Mouse (Mus musculus) embryonic facial prominence, embryonic 14.5 days (tissue): Measurements from ENCODE around the gene Prrt2. TPM values are rescaled to one million over a fixed set of nuclear protein-coding genes. Genes with fewer than 3 reads are reported as not detected.

Experiments
- ATAC-seq: fragments of 200-750 bp; cut with Nextera tagmentation; 2 replicates; pipeline ENCODE4 v1.8.0; 2017; ENCODE audit warnings: low read depth, moderate number of reproducible peaks, moderate TSS enrichment
- DNase-seq: peaks from one replicate; pipeline ENCODE4 v3.0.0-alpha.2; 2015; ENCODE audit warnings: low spot score
- H3K27ac ChIP-seq: fragments of 300-500 bp; sonication (generic); replicated peaks from 2 replicates; pipeline ENCODE4 v1.5.1; 2014; ENCODE audit warnings: low read depth, mild to moderate bottlenecking, low read length, moderate library complexity
- H3K27me3 ChIP-seq: fragments of 300-500 bp; sonication (generic); replicated peaks from 2 replicates; pipeline ENCODE4 v1.6.1; 2014; ENCODE audit warnings: low read length; ENCODE audit not compliant: control insufficient read depth, insufficient read depth
- H3K36me3 ChIP-seq: fragments of 300-500 bp; sonication (generic); 2 replicates; pipeline ENCODE4 v1.6.1; 2014; ENCODE audit warnings: low read length, mixed read lengths; ENCODE audit not compliant: control insufficient read depth, insufficient read depth
- H3K4me1 ChIP-seq: fragments of 300-500 bp; sonication (generic); 2 replicates; pipeline ENCODE4 v1.6.1; 2014; ENCODE audit warnings: antibody characterized with exemption, low read length; ENCODE audit not compliant: control insufficient read depth, insufficient read depth
- H3K4me2 ChIP-seq: fragments of 300-500 bp; sonication (generic); 2 replicates; pipeline ENCODE4 v1.6.1; 2014; ENCODE audit warnings: low read depth, mild to moderate bottlenecking, low read length, moderate library complexity, mixed read lengths
- H3K4me3 ChIP-seq: fragments of 300-500 bp; sonication (generic); 2 replicates; pipeline ENCODE4 v1.5.1; 2014; ENCODE audit warnings: low read depth, mild to moderate bottlenecking, low read length
- H3K9ac ChIP-seq: fragments of 300-500 bp; sonication (generic); 2 replicates; pipeline ENCODE4 v1.6.1; 2014; ENCODE audit warnings: low read depth, mild to moderate bottlenecking, low read length, moderate library complexity, mixed read lengths
- H3K9me3 ChIP-seq: fragments of 300-500 bp; sonication (generic); 2 replicates; pipeline ENCODE4 v1.6.1; 2016; ENCODE audit warnings: low read length; ENCODE audit not compliant: control insufficient read depth
- WGBS: fragments of 180-500 bp; shearing (Covaris S2); extraction: QIAGEN DNeasy Blood & Tissue Kit; methylation state at CpG from one replicate; pipeline ENCODE4 v1.1.7; 2014; 5-methylcytosine and 5-hydroxymethylcytosine counted together
- polyA plus RNA-seq: library from polyadenylated mRNA; unstranded; fragments of >200 nt; fragmentation: Nextera tagmentation; extraction: Ambion mirVana; gene quantifications from 2 replicates; pipeline ENCODE4 v1.2.1, GENCODE M21; 2014

The Prrt2 gene
- polyA plus RNA-seq, 1 experiment from 2014 or later, result 19.5 TPM

GRCm38 (mm10) chr7:127022528-127023271 is 1.7 kb upstream of the Prrt2 start:
- H3K4me3 ChIP-seq, result no peak overlapping the region
- 59% methylated on average over 3 of the region's 7 CpGs for WGBS
- peaks cover 34% of the 10 kb centered on the region for H3K4me1 ChIP-seq
- H3K27me3 ChIP-seq, result no peaks in the 10 kb centered on the region
- H3K9me3 ChIP-seq, result no peaks in the 10 kb centered on the region
- no peak overlapping the region for H3K27ac ChIP-seq
- no peak for DNase-seq
- ATAC-seq, result no peak
- peak overlapping the region; percentile 98; the same call in 1 of the 2 replicates for H3K9ac ChIP-seq
- peak overlapping the region; percentile 79 for H3K4me2 ChIP-seq
- H3K36me3 ChIP-seq, result peaks cover 30% of the 10 kb centered on the region

DNA sequence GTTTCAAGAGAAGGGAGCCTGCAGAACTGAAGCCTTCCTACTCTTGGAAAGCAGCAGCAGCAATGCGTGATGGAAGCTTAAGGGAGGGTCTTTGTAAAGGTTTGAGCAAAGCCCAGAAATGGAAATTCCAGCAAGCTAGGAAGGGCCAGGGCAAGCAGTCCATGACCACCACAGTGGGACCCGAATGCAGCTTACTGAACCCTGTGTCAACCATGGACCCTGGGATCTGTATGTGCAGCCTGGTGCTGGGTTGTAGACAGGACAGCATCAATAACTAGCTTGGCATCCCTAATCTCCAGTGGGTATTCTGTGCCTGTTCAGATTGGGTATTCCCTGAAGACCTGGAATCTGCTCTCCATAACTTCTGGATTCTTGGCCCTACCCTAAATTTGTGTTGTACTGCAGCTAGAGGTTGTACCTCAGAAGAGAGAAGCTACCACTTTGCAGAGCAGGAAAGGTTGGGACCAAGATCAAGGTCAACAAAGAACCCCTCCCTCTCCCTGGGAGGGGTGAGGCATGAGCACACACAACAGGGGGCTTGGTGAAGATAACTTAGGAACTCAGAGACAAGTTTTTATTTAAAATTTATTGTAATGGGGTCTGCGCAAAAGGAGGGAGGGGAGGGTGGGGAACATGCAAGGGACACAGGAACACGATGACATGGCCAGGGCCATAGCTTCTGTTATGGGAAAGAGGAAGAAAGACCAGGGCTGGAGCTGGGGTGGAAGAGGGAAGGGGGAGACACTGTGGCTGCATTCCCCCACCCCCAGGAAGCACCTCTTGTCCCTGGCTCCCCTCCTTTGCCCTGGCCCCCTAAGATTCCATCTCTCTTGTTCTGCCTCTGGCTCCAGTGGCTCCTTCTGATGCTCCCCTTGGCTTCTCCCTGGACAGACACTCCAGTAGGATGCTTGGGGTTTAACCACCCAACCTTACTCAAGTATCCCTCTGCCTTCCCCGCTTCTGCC is 834 bp upstream of the Prrt2 start:
- 38% methylated on average over 5 of the region's 5 CpGs for WGBS
- DNase-seq (peak; percentile 38), ATAC-seq (no peak)
- peaks cover 30% of the 10 kb centered on the region for H3K36me3 ChIP-seq
- H3K27me3 ChIP-seq, result no peaks in the 10 kb centered on the region
- H3K9me3 ChIP-seq, result no peaks in the 10 kb centered on the region
- peak overlapping the region; percentile 59 for H3K4me3 ChIP-seq
- H3K27ac ChIP-seq, result peak overlapping the region; percentile 84
- peak overlapping the region; percentile 83 for H3K4me2 ChIP-seq
- H3K9ac ChIP-seq, result peak overlapping the region; percentile 78
- peaks cover 36% of the 10 kb centered on the region for H3K4me1 ChIP-seq

GRCm38 (mm10) chr7:127020491-127020890 is 520 bp downstream of the Prrt2 start:
- Histone ChIP-seq H3K27ac (peak overlapping the region; percentile 84), H3K36me3 (peaks cover 36% of the 10 kb centered on the region), H3K9ac (peak overlapping the region; percentile 78), H3K4me2 (peak overlapping the region; percentile 83), H3K4me1 (peaks cover 41% of the 10 kb centered on the region), H3K4me3 (peak overlapping the region; percentile 59), H3K9me3 (no peaks in the 10 kb centered on the region), H3K27me3 (no peaks in the 10 kb centered on the region)
- ATAC-seq, result no peak
- DNase-seq, result no peak
- 36% methylated on average over 5 of the region's 5 CpGs for WGBS

DNA sequence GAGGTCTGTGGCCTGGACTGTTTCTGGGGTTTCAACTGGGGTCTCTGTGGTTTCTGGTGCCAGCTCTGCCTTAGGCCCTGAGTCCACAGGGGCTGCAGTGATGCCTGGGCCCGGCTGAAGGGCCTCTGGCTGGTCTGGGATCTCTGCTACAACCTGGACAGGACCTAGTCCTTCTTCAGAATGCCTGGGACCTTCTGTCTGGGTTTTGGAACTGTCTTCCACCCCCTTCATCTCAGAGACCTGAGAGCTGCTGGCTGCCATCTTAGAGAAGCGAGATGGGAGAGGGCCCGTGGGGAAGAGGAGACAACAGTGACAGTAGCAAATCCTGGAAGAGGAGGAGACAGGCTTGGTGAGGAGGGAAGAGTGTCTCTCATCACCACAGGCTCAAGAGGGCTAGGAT is 980 bp downstream of the Prrt2 start:
- WGBS, result 40% methylated on average over 3 of the region's 3 CpGs
- Histone ChIP-seq H3K27me3 (no peaks in the 10 kb centered on the region), H3K4me2 (peak overlapping the region; percentile 83), H3K36me3 (peaks cover 37% of the 10 kb centered on the region), H3K9me3 (no peaks in the 10 kb centered on the region), H3K9ac (peak overlapping the region; percentile 78), H3K4me1 (peaks cover 41% of the 10 kb centered on the region), H3K27ac (peak overlapping the region; percentile 84), H3K4me3 (peak overlapping the region; percentile 59)
- DNase-seq (no peak), ATAC-seq (no peak)

- peak overlapping the region; percentile 83 for H3K4me2 ChIP-seq
- DNase-seq (no peak), ATAC-seq (no peak)
- H3K4me1 ChIP-seq, result peaks cover 41% of the 10 kb centered on the region
- WGBS, result 55% methylated on average over 10 of the region's 14 CpGs
- H3K27ac ChIP-seq, result peak overlapping the region; percentile 84
- no peaks in the 10 kb centered on the region for H3K27me3 ChIP-seq
- H3K9me3 ChIP-seq, result no peaks in the 10 kb centered on the region
- H3K9ac ChIP-seq, result peak overlapping the region; percentile 78
- peaks cover 40% of the 10 kb centered on the region for H3K36me3 ChIP-seq
- H3K4me3 ChIP-seq, result peak overlapping the region; percentile 59
Observed at GRCm38 (mm10) chr7:127019306-127019960, 1.6 kb downstream of the Prrt2 start.

- 57% methylated on average over 14 of the region's 15 CpGs for WGBS
- Histone ChIP-seq H3K36me3 (peaks cover 40% of the 10 kb centered on the region), H3K4me3 (peak overlapping the region; percentile 73), H3K4me1 (peaks cover 37% of the 10 kb centered on the region), H3K27ac (peak overlapping the region; percentile 77), H3K27me3 (no peaks in the 10 kb centered on the region), H3K9me3 (no peaks in the 10 kb centered on the region), H3K4me2 (peak overlapping the region; percentile 83), H3K9ac (peak overlapping the region; percentile 80)
- no peak for DNase-seq
- no peak for ATAC-seq
Observed at GRCm38 (mm10) chr7:127018416-127019305, 2.4 kb downstream of the Prrt2 start.

DNA sequence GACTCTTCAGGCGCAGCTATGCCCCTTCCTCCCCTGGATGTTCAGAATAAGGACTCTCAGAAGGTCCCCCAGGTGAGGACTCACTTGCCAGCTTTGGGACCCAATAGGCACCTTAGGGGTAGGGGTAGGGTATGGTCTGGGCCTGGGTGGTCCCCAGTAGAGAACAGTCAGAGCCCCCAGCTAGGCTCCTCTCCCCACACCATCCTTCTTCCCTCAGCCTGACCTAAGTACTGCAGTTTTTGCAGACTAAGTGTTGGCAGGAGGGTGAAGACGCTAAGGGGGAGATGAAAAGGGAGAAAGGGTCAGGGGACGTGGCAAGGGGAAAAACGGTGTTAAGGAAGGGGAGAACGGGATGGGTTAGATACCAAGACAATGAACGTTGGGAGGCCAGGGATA is 3.1 kb downstream of the Prrt2 start:
- no peak for DNase-seq
- Histone ChIP-seq H3K9ac (peak overlapping the region; percentile 80), H3K9me3 (no peaks in the 10 kb centered on the region), H3K4me1 (peaks cover 30% of the 10 kb centered on the region), H3K4me3 (peak overlapping the region; percentile 73), H3K27ac (peak overlapping the region; percentile 77), H3K36me3 (peaks cover 40% of the 10 kb centered on the region), H3K4me2 (peak overlapping the region; percentile 83), H3K27me3 (no peaks in the 10 kb centered on the region)
- 50% methylated on average over 6 of the region's 6 CpGs for WGBS
- ATAC-seq, result no peak
